Mouse (Mus musculus) lung, adult 2 months (tissue): ENCODE measurements around the gene 4930523C07Rik.

Source experiments
- CTCF ChIP-seq: fragments of 200-500 bp; IDR thresholded peaks from 2 replicates; pipeline ENCODE4 v1.5.1; 2011; ENCODE audit warnings: mild to moderate bottlenecking, low read length, control low read depth; ENCODE audit not compliant: insufficient read depth
- POLR2A ChIP-seq: fragments of 200-500 bp; IDR thresholded peaks from 2 replicates; pipeline ENCODE4 v1.6.1; 2011; ENCODE audit warnings: low read depth, mild to moderate bottlenecking, control low read depth, low read length, borderline replicate concordance; ENCODE audit errors: extremely low read depth

GRCm38 (mm10) chr1:160099659-160100302, 55.6 kb downstream of the 4930523C07Rik start:
- no peak for TF ChIP-seq CTCF
- no peak for TF ChIP-seq POLR2A
